Mouse (Mus musculus) heart, adult 2 months (tissue): ENCODE measurements at regions not wholly inside any gene's neighbourhood (a gene's known extent, or its start where the extent isn't known, plus 50 kb on each side); places are given as distances from the start of the nearest gene placed in this dataset.

Experiments
- DNase-seq, 2 experiments: peaks; one replicate each; pipeline ENCODE4 v3.0.0; 2021
- H3K27ac ChIP-seq: fragments of 200-600 bp; 2 replicates; pipeline ENCODE4 v1.8.1; 2022
- H3K27me3 ChIP-seq: fragments of 200-500 bp; 2 replicates; pipeline ENCODE4 v1.6.1; 2012; ENCODE audit warnings: mild to moderate bottlenecking, low read length, inconsistent platforms, mixed read lengths; ENCODE audit not compliant: control insufficient read depth, insufficient read depth
- H3K36me3 ChIP-seq: fragments of 200-500 bp; 2 replicates; pipeline ENCODE4 v1.6.1; 2012; ENCODE audit warnings: low read length, inconsistent platforms; ENCODE audit not compliant: control insufficient read depth, insufficient read depth
- H3K4me1 ChIP-seq: fragments of 200-500 bp; 2 replicates; pipeline ENCODE4 v1.6.1; 2011; ENCODE audit warnings: low read length; ENCODE audit not compliant: control insufficient read depth, insufficient read depth
- H3K4me3 ChIP-seq: fragments of 200-600 bp; 2 replicates; pipeline ENCODE4 v1.8.1; 2022
- H3K79me2 ChIP-seq: fragments of 200-500 bp; replicated peaks from 2 replicates; pipeline ENCODE4 v1.6.1; 2012; ENCODE audit warnings: mild to moderate bottlenecking, inconsistent platforms, low read length, moderate library complexity, mixed read lengths; ENCODE audit not compliant: control insufficient read depth, insufficient read depth
- H3K9ac ChIP-seq: fragments of 200-500 bp; 2 replicates; pipeline ENCODE4 v1.6.1; 2012; ENCODE audit warnings: low read depth, mild to moderate bottlenecking, control low read depth, inconsistent platforms, low read length, mixed read lengths
- CTCF ChIP-seq: fragments of 200-600 bp; IDR thresholded peaks from 2 replicates; pipeline ENCODE4 v1.8.1; 2022; ENCODE audit warnings: antibody characterized with exemption, mild to moderate bottlenecking, moderate library complexity
- EP300 ChIP-seq: fragments of 200-500 bp; IDR thresholded peaks from 2 replicates; pipeline ENCODE4 v1.6.1; 2011; ENCODE audit warnings: low read depth, low read length, control low read depth; ENCODE audit not compliant: insufficient read depth
- POLR2A ChIP-seq: fragments of 200-500 bp; IDR thresholded peaks from 2 replicates; pipeline ENCODE4 v1.6.1; 2011; ENCODE audit warnings: mild to moderate bottlenecking, low read depth, low read length, control low read depth; ENCODE audit not compliant: insufficient read depth
- WGBS: fragments of 180-500 bp; shearing (Covaris S2); methylation state at CpG from one replicate; pipeline ENCODE4 v1.1.7; 2018; 5-methylcytosine and 5-hydroxymethylcytosine counted together
- intact Hi-C: fragments of 180-260 bp; cut with DNase I; formaldehyde crosslinking; loops from one replicate; pipeline ENCODE4 v1.15.1; 2025

DNA sequence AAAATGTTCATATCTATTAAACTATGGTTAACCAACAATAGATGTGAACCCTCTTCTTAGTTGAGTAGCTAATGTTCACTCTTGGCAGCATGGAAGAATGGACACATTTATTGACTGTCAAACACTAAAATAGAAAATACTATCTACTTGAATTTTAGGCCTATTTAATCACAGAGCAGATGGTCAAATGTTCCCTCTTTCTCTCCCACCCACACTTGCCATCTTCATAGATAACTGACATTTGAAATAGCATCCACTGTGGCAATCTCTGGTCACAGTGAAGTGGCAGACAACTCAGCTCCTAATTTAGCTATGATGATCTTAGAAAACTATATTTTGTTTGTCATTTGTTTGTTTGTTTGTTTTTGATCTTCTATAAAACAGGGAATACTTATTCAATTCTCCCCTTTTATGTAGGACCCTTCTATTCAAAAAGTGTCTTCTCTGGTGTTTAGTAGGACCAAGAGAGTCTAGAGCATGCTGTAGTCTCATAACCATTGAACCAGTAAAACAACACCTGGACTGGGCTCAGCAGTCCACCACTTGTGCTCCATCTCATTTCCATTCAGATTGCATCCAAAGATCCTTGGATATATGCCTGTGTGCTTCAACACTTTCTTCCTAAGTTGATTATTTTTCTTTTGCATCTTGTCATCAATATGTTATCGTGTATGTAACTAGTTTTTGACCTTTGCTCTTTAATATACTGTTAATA is 457.2 kb downstream of the Kcnj3 start:
- no peaks in the 10 kb centered on the region for H3K4me1 ChIP-seq
- no peaks in the 10 kb centered on the region for H3K27me3 ChIP-seq
- H3K9ac ChIP-seq = no peak overlapping the region
- WGBS = 41% methylated on average over 1 of the region's 1 CpGs
- no peak overlapping the region for H3K4me3 ChIP-seq
- H3K27ac ChIP-seq = no peak overlapping the region
- no peak for DNase-seq
- H3K36me3 ChIP-seq = no peaks in the 10 kb centered on the region
- no peaks in the 10 kb centered on the region for H3K79me2 ChIP-seq
- TF ChIP-seq POLR2A (no peak), EP300 (no peak), CTCF (no peak)
- intact Hi-C loops = no loop called here

DNA sequence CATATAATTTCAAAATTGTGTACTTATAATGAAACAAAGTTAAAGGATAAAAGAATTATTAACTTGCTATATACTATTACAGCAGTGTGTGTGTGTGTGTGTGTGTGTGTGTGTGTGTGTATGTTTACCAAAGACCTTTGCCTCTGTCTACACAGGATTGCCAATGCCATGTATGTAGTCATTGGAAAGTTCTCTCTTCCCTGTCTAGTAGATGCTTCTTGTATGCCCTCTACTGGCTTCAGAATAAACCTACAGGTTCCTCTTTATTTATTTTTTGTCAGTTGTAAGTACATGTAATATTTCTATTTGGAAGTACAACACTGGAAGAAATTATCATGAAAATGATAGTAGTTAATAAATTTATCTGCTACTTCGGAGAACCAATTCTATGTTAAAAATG is 484.5 kb downstream of the Kcnj3 start:
- intact Hi-C loops = no loop called here
- H3K36me3 ChIP-seq = no peaks in the 10 kb centered on the region
- no peak overlapping the region for H3K27ac ChIP-seq
- TF ChIP-seq POLR2A (no peak), CTCF (peak; percentile 50), EP300 (no peak)
- H3K4me3 ChIP-seq = no peak overlapping the region
- no peak overlapping the region for H3K9ac ChIP-seq
- H3K4me1 ChIP-seq = no peaks in the 10 kb centered on the region
- no peaks in the 10 kb centered on the region for H3K27me3 ChIP-seq
- 48% methylated on average over 1 of the region's 1 CpGs for WGBS
- no peak for DNase-seq
- H3K79me2 ChIP-seq = no peaks in the 10 kb centered on the region
